In the genomic region with DNA sequence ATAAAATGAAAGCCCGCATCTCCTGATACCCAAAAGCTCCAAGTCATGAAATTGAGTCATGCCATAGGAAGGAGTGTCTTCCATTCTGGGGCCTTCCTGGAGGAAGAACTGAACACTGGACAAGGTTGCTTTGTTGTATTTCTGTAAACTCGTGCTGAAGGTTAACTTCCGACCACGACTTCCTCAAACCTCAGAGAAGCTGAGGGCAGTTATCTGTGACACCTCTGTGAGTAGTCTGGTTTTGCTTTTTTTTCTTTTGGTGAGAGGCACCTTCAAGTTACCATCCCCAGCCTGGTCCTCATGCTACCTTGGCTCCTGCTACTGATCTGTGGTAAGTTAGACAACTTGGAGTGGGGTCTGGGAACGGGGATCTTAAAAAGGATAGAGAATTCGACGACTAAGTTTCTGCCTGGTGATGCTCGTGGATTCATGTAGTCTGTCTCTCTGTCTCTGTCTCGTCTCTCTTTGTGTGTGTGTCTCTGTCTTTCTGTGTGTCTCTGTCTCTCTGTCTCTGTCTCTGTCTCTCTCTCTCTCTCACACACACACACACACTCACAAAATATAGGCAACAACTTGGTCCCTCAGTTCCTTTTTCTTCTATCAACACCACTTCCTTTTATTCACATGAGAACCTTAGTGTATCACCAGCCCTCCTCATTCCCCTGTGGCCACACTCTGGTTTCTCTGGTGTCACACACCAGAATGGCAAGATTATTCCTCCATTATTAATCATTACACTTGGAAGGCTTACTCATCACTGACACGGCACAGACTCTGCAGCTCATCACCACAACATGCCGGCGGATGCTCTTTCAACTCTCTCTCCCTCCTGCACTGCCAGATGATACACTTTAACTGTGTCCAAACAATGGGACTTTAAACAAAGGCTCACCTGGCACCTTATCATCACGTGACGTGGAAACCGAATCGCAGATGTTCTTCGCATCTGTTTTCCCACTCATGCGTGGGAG, we compare ENCODE assay signal across 12 mouse cellular contexts. TPM values are rescaled to one million over a fixed set of nuclear protein-coding genes. Genes with fewer than 3 reads are reported as not detected.
A peak's percentile ranks its signal among the peaks of the same experiment; 100 is the strongest.
DNase-seq lines count a peak whose midpoint lies in the region; ATAC-seq and TF ChIP-seq lines count a peak whose summit lies in the region.
"Had no signal": no experiment of that assay in that cellular context is flagged by ENCODE, and none has a peak within 500 bp of the region (broad histone marks: within the 10 kb centered on the region; RNA-seq: fewer than 3 reads in every experiment).

A gene (plus strand): TSS at position 193 of the 971 bp plus-strand sequence.

- TF ChIP-seq RAD21 in MEL (IDR thresholded peaks at IDR 0.05; ENCODE audit: low read depth, low read length): no peak

- no peak within 1 kb of the TSS for H3K9ac ChIP-seq in liver, embryonic 15.5 days
- H3K9ac ChIP-seq in MEL (ENCODE audit: control insufficient read depth, low read depth, low read length, poor library complexity, severe bottlenecking): no peak within 1 kb of the TSS
- no peak within 1 kb of the TSS for H3K9ac ChIP-seq in hindbrain, embryonic 14.5 days
- H3K9ac ChIP-seq: hindbrain, embryonic 13.5 days; liver, embryonic 14.5 days had no signal

- no peaks in the 10 kb centered on the region for H3K36me3 ChIP-seq in liver, embryonic 15.5 days (replicated peaks)
- H3K36me3 ChIP-seq in MEL (ENCODE audit: control insufficient read depth in 1 of 2, insufficient read depth in 2 of 2, low read length in 2 of 2): no peaks in the 10 kb centered on the region
- no peaks in the 10 kb centered on the region for H3K36me3 ChIP-seq in hindbrain, embryonic 14.5 days (replicated peaks; ENCODE audit: control insufficient read depth, insufficient read depth)
- H3K36me3 ChIP-seq: G1E; hindbrain, embryonic 13.5 days had no signal

- no peak for TF ChIP-seq CTCF in MEL (IDR thresholded peaks at IDR 0.05 in 2 of 3, conservative IDR thresholded peaks at IDR 0.05 in 1 of 3; ENCODE audit: control insufficient read depth in 1 of 3, insufficient read depth in 1 of 3, low read depth in 2 of 3, low read length in 3 of 3, poor library complexity in 1 of 3, severe bottlenecking in 1 of 3)

- no peak within 1 kb of the TSS for H3K4me3 ChIP-seq in liver, embryonic 15.5 days (replicated peaks)
- H3K4me3 ChIP-seq in MEL (ENCODE audit: control insufficient read depth in 1 of 2, insufficient read depth in 1 of 2, low read depth in 2 of 2, low read length in 2 of 2): no peak within 1 kb of the TSS
- no peak within 1 kb of the TSS for H3K4me3 ChIP-seq in hindbrain, embryonic 14.5 days (replicated peaks; ENCODE audit: low read length)
- H3K4me3 ChIP-seq: hindbrain, embryonic 13.5 days had no signal

- TF ChIP-seq POLR2A in MEL (IDR thresholded peaks at IDR 0.05; ENCODE audit: control insufficient read depth in 1 of 2, insufficient read depth in 1 of 2, low read depth in 1 of 2, low read length in 2 of 2, poor library complexity in 1 of 2): no peak

- no peak within 1 kb of the TSS for H3K27ac ChIP-seq in liver, embryonic 15.5 days (replicated peaks)
- H3K27ac ChIP-seq in MEL (ENCODE audit: control insufficient read depth, low read depth, low read length): no peak within 1 kb of the TSS
- no peak within 1 kb of the TSS for H3K27ac ChIP-seq in hindbrain, embryonic 14.5 days
- H3K27ac ChIP-seq: hindbrain, embryonic 13.5 days; liver, embryonic 14.5 days had no signal

- H3K4me2 ChIP-seq in liver, embryonic 15.5 days: peak within 1 kb of the TSS; percentile 5; the same call in 1 of the 2 replicates
- H3K4me2 ChIP-seq in hindbrain, embryonic 14.5 days (replicated peaks): no peak within 1 kb of the TSS
- H3K4me2 ChIP-seq: hindbrain, embryonic 13.5 days had no signal

- no peaks in the 10 kb centered on the region for H3K4me1 ChIP-seq in liver, embryonic 15.5 days (replicated peaks)
- H3K4me1 ChIP-seq in MEL (ENCODE audit: control insufficient read depth in 1 of 2, insufficient read depth in 2 of 2, low read length in 2 of 2): no peaks in the 10 kb centered on the region
- H3K4me1 ChIP-seq in hindbrain, embryonic 14.5 days (replicated peaks; ENCODE audit: control insufficient read depth, insufficient read depth, low read length): no peaks in the 10 kb centered on the region
- H3K4me1 ChIP-seq: hindbrain, embryonic 13.5 days had no signal

- no peaks in the 10 kb centered on the region for H3K27me3 ChIP-seq in liver, embryonic 15.5 days
- H3K27me3 ChIP-seq in MEL (ENCODE audit: control insufficient read depth in 1 of 2, insufficient read depth in 2 of 2, low read length in 2 of 2): peaks cover 0 to 1% of the 10 kb centered on the region in 2 experiments; a peak in 2 of 4 replicates
- H3K27me3 ChIP-seq in hindbrain, embryonic 14.5 days (ENCODE audit: control insufficient read depth, insufficient read depth, low read length): no peaks in the 10 kb centered on the region
- H3K27me3 ChIP-seq: hindbrain, embryonic 13.5 days had no signal

- H3K79me2 ChIP-seq in MEL (ENCODE audit: control insufficient read depth, insufficient read depth, low read length, poor library complexity): no peaks in the 10 kb centered on the region

- DNase-seq in liver (no peak), MEL (ENCODE audit: low read depth, low spot score) (peak; percentile 52), MN1 (ENCODE audit: low spot score) (no peak)
- peak; percentile 13 for DNase-seq in spleen, adult 12 weeks (ENCODE audit: low spot score)
- no peak for DNase-seq in right cerebral cortex, postnatal 10 days (ENCODE audit: low spot score in 2 of 2)
- DNase-seq in hindbrain, embryonic 14.5 days (ENCODE audit: low spot score): no peak

- WGBS in liver, embryonic 15.5 days (ENCODE audit: insufficient replicate concordance): 42% methylated on average over 18 of the region's 18 CpGs
- 85% methylated on average over 18 of the region's 18 CpGs for WGBS in hindbrain, embryonic 14.5 days

- no peaks in the 10 kb centered on the region for H3K9me3 ChIP-seq in liver, embryonic 15.5 days (replicated peaks)
- no peaks in the 10 kb centered on the region for H3K9me3 ChIP-seq in MEL (replicated peaks; ENCODE audit: insufficient read depth, low read length)
- H3K9me3 ChIP-seq in hindbrain, embryonic 14.5 days (ENCODE audit: control insufficient read depth, low read length): no peaks in the 10 kb centered on the region
- H3K9me3 ChIP-seq: G1E; hindbrain, embryonic 13.5 days had no signal

- peak in 1 of 2 experiments; percentile 41; a peak in 1 of 4 replicates for TF ChIP-seq EP300 in MEL (IDR thresholded peaks at IDR 0.05; ENCODE audit: low read depth in 1 of 2, low read length in 2 of 2)

- ATAC-seq in liver, embryonic 15.5 days (ENCODE audit: insufficient read depth): no peak
- peak; percentile 79 to 84 for ATAC-seq in hematopoietic stem cell, adult 5-6 weeks (replicated peaks in 1 of 2; ENCODE audit: insufficient read depth in 1 of 2, low FRiP score in 2 of 2, low TSS enrichment in 1 of 2, low read depth in 1 of 2, poor library complexity in 2 of 2, severe bottlenecking in 2 of 2)
- ATAC-seq in hindbrain, embryonic 14.5 days (ENCODE audit: low FRiP score): no peak

TF ChIP-seq in MEL, 35 proteins besides CTCF, POLR2A, EP300 and RAD21 (continues in another document):
- no peak for TF ChIP-seq ELF1 (IDR thresholded peaks at IDR 0.05; ENCODE audit: low read depth, low read length)
- TF ChIP-seq GATA1 (IDR thresholded peaks at IDR 0.05; ENCODE audit: low read depth, low read length): 0 out of 2 replicates have a peak, but pooled peaks have one; percentile 4
- TF ChIP-seq GABPA (IDR thresholded peaks at IDR 0.05; ENCODE audit: low read depth, low read length): no peak
- no peak for TF ChIP-seq TCF12 (IDR thresholded peaks at IDR 0.05; ENCODE audit: low read depth, low read length)
- no peak for TF ChIP-seq USF1 (IDR thresholded peaks at IDR 0.05; ENCODE audit: low read depth, low read length)
- TF ChIP-seq MAZ (IDR thresholded peaks at IDR 0.05; ENCODE audit: low read depth, low read length): no peak
- TF ChIP-seq KAT2A (conservative IDR thresholded peaks at IDR 0.05; ENCODE audit: low read depth, low read length): no peak
- no peak for TF ChIP-seq MYC (IDR thresholded peaks at IDR 0.05; ENCODE audit: low read depth, low read length)
- TF ChIP-seq SMC3 (IDR thresholded peaks at IDR 0.05; ENCODE audit: low read depth, low read length): no peak
- TF ChIP-seq ZMIZ1 (IDR thresholded peaks at IDR 0.05; ENCODE audit: low read depth, low read length): no peak
- no peak for TF ChIP-seq JUND (IDR thresholded peaks at IDR 0.05; ENCODE audit: low read depth, low read length)
- TF ChIP-seq MAFK (IDR thresholded peaks at IDR 0.05; ENCODE audit: borderline replicate concordance, low read depth, low read length): no peak
- no peak for TF ChIP-seq POLR2AphosphoS2 (IDR thresholded peaks at IDR 0.05; ENCODE audit: low read length)
- no peak for TF ChIP-seq UBTF (IDR thresholded peaks at IDR 0.05; ENCODE audit: borderline replicate concordance, insufficient read depth, low read depth, low read length)
- TF ChIP-seq MYB (IDR thresholded peaks at IDR 0.05; ENCODE audit: low read depth, low read length): no peak
- no peak for TF ChIP-seq MAX (IDR thresholded peaks at IDR 0.05; ENCODE audit: low read length)
- TF ChIP-seq CHD1 (IDR thresholded peaks at IDR 0.05; ENCODE audit: low read depth, low read length): no peak
- TF ChIP-seq TBP (IDR thresholded peaks at IDR 0.05; ENCODE audit: low read depth, low read length): 0 out of 2 replicates have a peak, but pooled peaks have one; percentile 17
- no peak for TF ChIP-seq POLR2AphosphoS5 (IDR thresholded peaks at IDR 0.05; ENCODE audit: borderline replicate concordance, low read depth, low read length)
- TF ChIP-seq NRF1 (IDR thresholded peaks at IDR 0.05; ENCODE audit: insufficient read depth, low read depth, low read length, poor library complexity, severe bottlenecking): no peak
- TF ChIP-seq ZNF384 (IDR thresholded peaks at IDR 0.05; ENCODE audit: low read depth, low read length): peak; percentile 63; the same call in 1 of the 2 replicates
- TF ChIP-seq E2F4 (IDR thresholded peaks at IDR 0.05; ENCODE audit: borderline replicate concordance, low read depth, low read length): no peak
- TF ChIP-seq USF2 (IDR thresholded peaks at IDR 0.05; ENCODE audit: borderline replicate concordance in 1 of 2, insufficient read depth in 1 of 2, low read depth in 1 of 2, low read length in 2 of 2): no peak
- TF ChIP-seq ETS1 (IDR thresholded peaks at IDR 0.05; ENCODE audit: low read depth, low read length): no peak
- TF ChIP-seq RCOR1 (IDR thresholded peaks at IDR 0.05; ENCODE audit: low read depth, low read length): peak; percentile 41; the same call in 1 of the 2 replicates

RNA-seq across cellular contexts. Expression of the gene that starts here (rescaled TPM):
- 0.86 and 1.2 TPM in 2 replicates for polyA plus RNA-seq in liver, embryonic 15.5 days (2015; fragmentation: Nextera tagmentation; extraction: Ambion mirVana)
- not detected in 2 replicates for total RNA-seq in MEL (2012; rRNA removed)
- polyA plus RNA-seq in MEL (2012; ENCODE audit: insufficient read depth in 1 of 2, insufficient read length in 2 of 2, low read depth in 1 of 2, low replicate concordance in 2 of 2, missing spikeins in 1 of 2): under 1 TPM in 1 of 2 experiments, not detected in 1; 0.07 TPM
- total RNA-seq in hematopoietic stem cell, adult 5-6 weeks (2017): 3.7 and 6.4 TPM in 2 replicates
- polyA plus RNA-seq in hindbrain, embryonic 14.5 days (2014; fragmentation: Nextera tagmentation; extraction: Ambion mirVana): not detected in 2 replicates
- polyA plus RNA-seq: G1E; testis, adult 2 months had no signal

Comparison
In these comparisons a context has a peak if more than half of its experiments do, and no peak if none do; other contexts are left out.
1. Peak in DNase-seq in MEL; RNA of the gene not detected or under 1 TPM.
2. ATAC-seq: peak in hematopoietic stem cell, adult 5-6 weeks (2 of 2); none in liver, embryonic 15.5 days (single experiment) and hindbrain, embryonic 14.5 days (single experiment).